Mouse (Mus musculus) bone marrow macrophage, adult 2 months (primary cell): ENCODE measurements at regions not wholly inside any gene's neighbourhood (a gene's known extent, or its start where the extent isn't known, plus 50 kb on each side); places are given as distances from the start of the nearest gene placed in this dataset.

Source experiments
- CTCF ChIP-seq: IDR thresholded peaks from 2 replicates; pipeline ENCODE4 v1.5.1; 2012; ENCODE audit warnings: low read depth, mild to moderate bottlenecking, low read length, moderate library complexity
- POLR2A ChIP-seq: IDR thresholded peaks from 2 replicates; pipeline ENCODE4 v1.6.1; 2012; ENCODE audit warnings: mild to moderate bottlenecking, low read depth, low read length, borderline replicate concordance

GRCm38 (mm10) chr1:57034411-57034810, 56.0 kb upstream of the Satb2 start:
- TF ChIP-seq CTCF = no peak
- no peak for TF ChIP-seq POLR2A
